In genomic region chr4:143339808-143340207, GRCm38 (mm10) we compare ENCODE assay signal across 26 mouse cellular contexts. TPM values are rescaled to one million over a fixed set of nuclear protein-coding genes. Genes with fewer than 3 reads are reported as not detected.
A peak's percentile ranks its signal among the peaks of the same experiment; 100 is the strongest.
DNase-seq lines count a peak whose midpoint lies in the region; ATAC-seq lines count a peak whose summit lies in the region.
"Had no signal": no experiment of that assay in that cellular context is flagged by ENCODE, and none has a peak within 500 bp of the region (broad histone marks: within the 10 kb centered on the region; RNA-seq: fewer than 3 reads in every experiment).

No protein-coding gene starts in this region.

- 74% methylated on average over 13 of the region's 13 CpGs for WGBS in forebrain, embryonic 16.5 days
- 78% methylated on average over 13 of the region's 13 CpGs for WGBS in forebrain, embryonic 13.5 days

- no peaks in the 10 kb centered on the region for H3K9me3 ChIP-seq in forebrain, embryonic 16.5 days (ENCODE audit: control insufficient read depth, low read length)
- no peaks in the 10 kb centered on the region for H3K9me3 ChIP-seq in forebrain, embryonic 13.5 days (replicated peaks)
- H3K9me3 ChIP-seq: embryonic facial prominence, embryonic 10.5 days; heart, embryonic 10.5 days; hindbrain, embryonic 12.5 days had no signal

- peak; percentile 43; the same call in 1 of the 2 replicates for ATAC-seq in forebrain, embryonic 16.5 days
- no peak for ATAC-seq in forebrain, embryonic 13.5 days
- ATAC-seq: hindbrain, embryonic 16.5 days; inflammation-experienced regulatory T-cells, adult 6 months had no signal

- H3K27ac ChIP-seq in forebrain, embryonic 16.5 days (ENCODE audit: low read length), result no peak overlapping the region
- H3K27ac ChIP-seq in forebrain, embryonic 13.5 days, result no peak overlapping the region
- H3K27ac ChIP-seq: embryonic facial prominence, embryonic 10.5 days; heart, embryonic 10.5 days; hindbrain, embryonic 12.5 days had no signal

- no peaks in the 10 kb centered on the region for H3K36me3 ChIP-seq in forebrain, embryonic 16.5 days (ENCODE audit: control insufficient read depth, insufficient read depth)
- no peaks in the 10 kb centered on the region for H3K36me3 ChIP-seq in forebrain, embryonic 13.5 days (ENCODE audit: poor library complexity, severe bottlenecking)
- H3K36me3 ChIP-seq: embryonic facial prominence, embryonic 10.5 days; heart, embryonic 10.5 days; hindbrain, embryonic 12.5 days had no signal

- no peak overlapping the region for H3K4me3 ChIP-seq in forebrain, embryonic 16.5 days (replicated peaks; ENCODE audit: low read length)
- no peak overlapping the region for H3K4me3 ChIP-seq in forebrain, embryonic 13.5 days
- H3K4me3 ChIP-seq: embryonic facial prominence, embryonic 10.5 days; heart, embryonic 10.5 days; hindbrain, embryonic 12.5 days had no signal

- no peak overlapping the region for H3K9ac ChIP-seq in forebrain, embryonic 16.5 days (replicated peaks; ENCODE audit: low read depth, low read length)
- no peak overlapping the region for H3K9ac ChIP-seq in forebrain, embryonic 13.5 days
- H3K9ac ChIP-seq: hindbrain, embryonic 12.5 days had no signal

- no peaks in the 10 kb centered on the region for H3K4me1 ChIP-seq in forebrain, embryonic 16.5 days (replicated peaks; ENCODE audit: control insufficient read depth, insufficient read depth, low read length)
- H3K4me1 ChIP-seq in forebrain, embryonic 13.5 days, result no peaks in the 10 kb centered on the region
- H3K4me1 ChIP-seq: embryonic facial prominence, embryonic 10.5 days; hindbrain, embryonic 12.5 days had no signal

- no peak overlapping the region for H3K4me2 ChIP-seq in forebrain, embryonic 16.5 days (ENCODE audit: low read length)
- no peak overlapping the region for H3K4me2 ChIP-seq in forebrain, embryonic 13.5 days
- H3K4me2 ChIP-seq: hindbrain, embryonic 12.5 days had no signal

- H3K27me3 ChIP-seq in forebrain, embryonic 16.5 days (replicated peaks; ENCODE audit: control insufficient read depth, insufficient read depth, low read length), result no peaks in the 10 kb centered on the region
- no peaks in the 10 kb centered on the region for H3K27me3 ChIP-seq in forebrain, embryonic 13.5 days

- peak; percentile 25 for DNase-seq in left cerebral cortex, adult 11 months (ENCODE audit: low spot score)
- no peak for DNase-seq in left cerebral cortex, adult 8-10 months (ENCODE audit: low spot score in 2 of 2)
- DNase-seq in right cerebral cortex, adult 18-20 months, result peak; percentile 56
- no peak for DNase-seq in right cerebral cortex, postnatal 25 days
- peak; percentile 41 for DNase-seq in telencephalon, adult 2 months (ENCODE audit: low read depth, low spot score)
- no peak for DNase-seq in cerebellum, postnatal 10 days
- DNase-seq: adrenal gland, postnatal 10 days; cerebellum, adult 18-20 months; cerebellum, adult 9-11 months; gastrocnemius, postnatal 36 days; heart, adult 11 months; heart, postnatal 10 days; heart, postnatal 4 days had no signal

RNA-seq across cellular contexts. Expression of gene Lrrc38, which starts 9.7 kb away (rescaled TPM):
- polyA plus RNA-seq in forebrain, embryonic 16.5 days (2015; fragmentation: Nextera tagmentation; extraction: Ambion mirVana), result 0.09 and 0.17 TPM in 2 replicates
- not detected in 2 replicates for polyA plus RNA-seq in forebrain, embryonic 13.5 days (2015; fragmentation: Nextera tagmentation; extraction: Ambion mirVana)
- 1 to 10 TPM; 1.5 to 2.2 (median 1.8) TPM for total RNA-seq in left cerebral cortex, adult 8-10 months (2022)
- total RNA-seq: adrenal gland, postnatal 4 days; MEL had no signal
- polyA plus RNA-seq: C2C12; inflammation-experienced regulatory T-cells, adult 6 months had no signal

RNA-seq across cellular contexts. Expression of gene Pdpn, which starts 40.4 kb away (rescaled TPM):
- polyA plus RNA-seq in forebrain, embryonic 16.5 days (2015; fragmentation: Nextera tagmentation; extraction: Ambion mirVana), result 41.3 and 53.3 TPM in 2 replicates
- 59.6 and 62.2 TPM in 2 replicates for polyA plus RNA-seq in forebrain, embryonic 13.5 days (2015; fragmentation: Nextera tagmentation; extraction: Ambion mirVana)
- 10 to 100 TPM; 15.2 to 25.6 (median 19.6) TPM for total RNA-seq in left cerebral cortex, adult 8-10 months (2022)
- total RNA-seq: MEL had no signal

RNA-seq across cellular contexts. Expression of gene Pramel1, which starts 54.4 kb away (rescaled TPM):
- not detected in 2 replicates for polyA plus RNA-seq in forebrain, embryonic 16.5 days (2015; fragmentation: Nextera tagmentation; extraction: Ambion mirVana)
- polyA plus RNA-seq in forebrain, embryonic 13.5 days (2015; fragmentation: Nextera tagmentation; extraction: Ambion mirVana), result not detected in 2 replicates
- under 1 TPM in 2 of 4 experiments, not detected in 2; 0.13 TPM for total RNA-seq in left cerebral cortex, adult 8-10 months (2022)
- total RNA-seq: adrenal gland, postnatal 10 days; adrenal gland, postnatal 4 days; gastrocnemius, adult 8-10 months; gastrocnemius, postnatal 36 days; heart, postnatal 10 days; heart, postnatal 4 days; MEL had no signal
- polyA plus RNA-seq: C2C12; embryonic facial prominence, embryonic 10.5 days; embryonic facial prominence, embryonic 14.5 days; heart, embryonic 10.5 days; heart, embryonic 14.5 days; hindbrain, embryonic 12.5 days; hindbrain, embryonic 16.5 days; inflammation-experienced regulatory T-cells, adult 6 months had no signal

Comparison
In these comparisons a context has a peak if more than half of its experiments do, and no peak if none do; other contexts are left out.
1. DNase-seq: peak in left cerebral cortex, adult 11 months (single experiment), right cerebral cortex, adult 18-20 months (single experiment) and telencephalon, adult 2 months (single experiment); none in left cerebral cortex, adult 8-10 months (0 of 2), right cerebral cortex, postnatal 25 days (single experiment) and cerebellum, postnatal 10 days (0 of 2).